Mouse (Mus musculus) inflammation-experienced regulatory T-cells, adult 6 months (primary cell): ENCODE data around the gene Snrpg. TPM values are rescaled to one million over a fixed set of nuclear protein-coding genes. Genes with fewer than 3 reads are reported as not detected.
A peak's percentile ranks its signal among the peaks of the same experiment; 100 is the strongest.
"Not testable (repeated sequence)": the region's sequence is repeated elsewhere in the genome, so short reads cannot be mapped to it uniquely, and the experiment has no call there.

Experiments used
- ATAC-seq: one replicate; pipeline ENCODE4 v1.8.0; 2017
- polyA plus RNA-seq, 3 experiments: library from polyadenylated mRNA; unstranded; fragments of 100-300 nt; shearing (Covaris generic); gene quantifications; one replicate each; pipeline ENCODE4 v1.2.1; 2017

Gene Snrpg
- polyA plus RNA-seq = 100 to 1,000 TPM; 402 to 450 (median 421) TPM

GRCm38 (mm10) chr6:86370764-86371339 is at the start of gene Snrpg:
Gene Snrpg, plus strand, starts transcription at chr6:86371304.
- peak; percentile 27 for ATAC-seq

GRCm38 (mm10) chr6:86322031-86322563 is 49.0 kb upstream of the Snrpg start:
- ATAC-seq = no peak

- ATAC-seq = no peak
Measured at GRCm38 (mm10) chr6:86322991-86323390, 48.1 kb upstream of the Snrpg start.

- ATAC-seq = no peak
Measured at GRCm38 (mm10) chr6:86324400-86324799, 46.7 kb upstream of the Snrpg start.

GRCm38 (mm10) chr6:86325646-86326045 is 45.5 kb upstream of the Snrpg start:
- no peak for ATAC-seq

- ATAC-seq = no peak
Measured at GRCm38 (mm10) chr6:86326866-86327265, 44.2 kb upstream of the Snrpg start.

- no peak for ATAC-seq
Measured at GRCm38 (mm10) chr6:86328369-86328768, 42.7 kb upstream of the Snrpg start.

- no peak for ATAC-seq
Measured at GRCm38 (mm10) chr6:86329943-86330342, 41.2 kb upstream of the Snrpg start.

GRCm38 (mm10) chr6:86335121-86335849 is 35.8 kb upstream of the Snrpg start:
- no peak for ATAC-seq

- ATAC-seq = no peak
Measured at GRCm38 (mm10) chr6:86335860-86336259, 35.2 kb upstream of the Snrpg start.

- ATAC-seq = not testable (repeated sequence)
Measured at GRCm38 (mm10) chr6:86336340-86336739, 34.8 kb upstream of the Snrpg start.

- no peak for ATAC-seq
Measured at GRCm38 (mm10) chr6:86343656-86344055, 27.4 kb upstream of the Snrpg start.

GRCm38 (mm10) chr6:86346063-86346462 is 25.0 kb upstream of the Snrpg start:
- no peak for ATAC-seq

- no peak for ATAC-seq
Measured at GRCm38 (mm10) chr6:86349257-86349656, 21.8 kb upstream of the Snrpg start.

GRCm38 (mm10) chr6:86354948-86355347 is 16.2 kb upstream of the Snrpg start:
- ATAC-seq = no peak

- ATAC-seq = no peak
Measured at GRCm38 (mm10) chr6:86356956-86357355, 14.1 kb upstream of the Snrpg start.

- no peak for ATAC-seq
Measured at GRCm38 (mm10) chr6:86360691-86361090, 10.4 kb upstream of the Snrpg start.

GRCm38 (mm10) chr6:86361373-86361772 is 9.7 kb upstream of the Snrpg start:
- ATAC-seq = no peak

GRCm38 (mm10) chr6:86364442-86365141 is 6.5 kb upstream of the Snrpg start:
- ATAC-seq = peak; percentile 24

- peak; percentile 90 for ATAC-seq
Measured at GRCm38 (mm10) chr6:86365371-86366124, 5.6 kb upstream of the Snrpg start, which contains the start of gene Fam136a. Gene Fam136a, plus strand, starts transcription at chr6:86365646.

- no peak for ATAC-seq
Measured at GRCm38 (mm10) chr6:86366125-86366852, 4.8 kb upstream of the Snrpg start.

GRCm38 (mm10) chr6:86366853-86367249 is 4.3 kb upstream of the Snrpg start:
- ATAC-seq = no peak
